Mouse (Mus musculus) CH12.LX (cell line): Measurements from ENCODE around the gene Spryd3. TPM values are rescaled to one million over a fixed set of nuclear protein-coding genes. Genes with fewer than 3 reads are reported as not detected.

Experiments used
- DNase-seq: peaks from one replicate; pipeline ENCODE4 v3.0.0-alpha.2; 2013; ENCODE audit errors: extremely low read depth
- H3K27ac ChIP-seq: 2 replicates; pipeline ENCODE4 v1.5.1; 2012; ENCODE audit warnings: low read depth, mild to moderate bottlenecking, control low read depth, moderate library complexity; ENCODE audit not compliant: insufficient read depth
- H3K27me3 ChIP-seq: replicated peaks from 2 replicates; pipeline ENCODE3; 2012; ENCODE audit warnings: inconsistent platforms
- H3K36me3 ChIP-seq, 2 experiments: replicated peaks in 1 of 2; 2 replicates each; pipeline versions ENCODE3 to v1.6.1; 2012; ENCODE audit warnings: inconsistent platforms in 1 of 2, low read length in 1 of 2, mild to moderate bottlenecking in 1 of 2, mixed read lengths in 1 of 2, moderate library complexity in 1 of 2; ENCODE audit not compliant: control insufficient read depth in 1 of 2, insufficient read depth in 1 of 2
- H3K4me1 ChIP-seq, 2 experiments: 2 replicates each; pipeline ENCODE4 v1.6.1; 2012; ENCODE audit warnings: inconsistent platforms in 1 of 2, moderate library complexity in 1 of 2; ENCODE audit not compliant: insufficient read depth in 2 of 2, control insufficient read depth in 1 of 2
- H3K4me2 ChIP-seq: 2 replicates; pipeline ENCODE4 v1.6.1; 2012; ENCODE audit warnings: low read depth, mild to moderate bottlenecking, control low read depth; ENCODE audit not compliant: poor library complexity, insufficient read depth, severe bottlenecking
- H3K4me3 ChIP-seq, 3 experiments: fragments of 150-350 bp in 1 of 3; sonication (generic) in 1 of 3; replicated peaks in 1 of 3; 2 replicates each; pipeline versions ENCODE3 to v1.5.1; 2011 to 2012; ENCODE audit warnings: low read depth in 2 of 3, low read length in 2 of 3, mild to moderate bottlenecking in 2 of 3, moderate library complexity in 2 of 3, control low read depth in 1 of 3, improper control_type of control experiment in 1 of 3, inconsistent platforms in 1 of 3, mixed read lengths in 1 of 3; ENCODE audit not compliant: poor library complexity in 1 of 3
- H3K79me2 ChIP-seq: replicated peaks from 2 replicates; pipeline ENCODE4 v1.6.1; 2012; ENCODE audit warnings: mild to moderate bottlenecking, moderate library complexity; ENCODE audit not compliant: control insufficient read depth, poor library complexity, insufficient read depth, severe bottlenecking; ENCODE audit errors: extremely low read depth
- H3K9ac ChIP-seq: 2 replicates; pipeline ENCODE4 v1.6.1; 2012; ENCODE audit warnings: low read depth, mild to moderate bottlenecking, control low read depth, moderate library complexity; ENCODE audit not compliant: insufficient read depth
- H3K9me3 ChIP-seq: replicated peaks from 2 replicates; pipeline ENCODE3; 2012; ENCODE audit warnings: low read length, inconsistent platforms, mixed read lengths
- BHLHE40 ChIP-seq: IDR thresholded peaks from 2 replicates; pipeline ENCODE4 v1.6.1; 2011; ENCODE audit warnings: mild to moderate bottlenecking, low read depth, low read length, improper control_type of control experiment
- CHD1 ChIP-seq: IDR thresholded peaks from 2 replicates; pipeline ENCODE4 v1.6.1; 2012; ENCODE audit warnings: low read depth, low read length, improper control_type of control experiment, inconsistent platforms
- CHD2 ChIP-seq: IDR thresholded peaks from 2 replicates; pipeline ENCODE4 v1.6.1; 2011; ENCODE audit warnings: low read length, improper control_type of control experiment
- CTCF ChIP-seq, 2 experiments: IDR thresholded peaks in 1 of 2; conservative IDR thresholded peaks in 1 of 2; 2 replicates each; pipeline ENCODE4 v1.5.1; 2011 to 2012; ENCODE audit warnings: low read depth in 2 of 2, low read length in 2 of 2, improper control_type of control experiment in 1 of 2, inconsistent platforms in 1 of 2, mild to moderate bottlenecking in 1 of 2, moderate library complexity in 1 of 2
- E2F4 ChIP-seq: IDR thresholded peaks from 2 replicates; pipeline ENCODE4 v1.6.1; 2011; ENCODE audit warnings: low read depth, low read length, improper control_type of control experiment; ENCODE audit not compliant: insufficient replicate concordance
- ELF1 ChIP-seq: IDR thresholded peaks from 2 replicates; pipeline ENCODE4 v1.6.1; 2014; ENCODE audit warnings: low read depth, mild to moderate bottlenecking, inconsistent platforms, low read length, improper control_type of control experiment
- EP300 ChIP-seq: IDR thresholded peaks from 2 replicates; pipeline ENCODE4 v1.6.1; 2011; ENCODE audit warnings: low read length, improper control_type of control experiment
- ETS1 ChIP-seq: conservative IDR thresholded peaks from 2 replicates; pipeline ENCODE4 v1.6.1; 2012; ENCODE audit warnings: low read depth, mild to moderate bottlenecking, inconsistent platforms, low read length, improper control_type of control experiment, moderate library complexity
- GABPA ChIP-seq: IDR thresholded peaks from 2 replicates; pipeline ENCODE4 v1.6.1; 2012; ENCODE audit warnings: low read depth, low read length, improper control_type of control experiment, inconsistent platforms; ENCODE audit not compliant: insufficient replicate concordance
- HCFC1 ChIP-seq: IDR thresholded peaks from 2 replicates; pipeline ENCODE4 v1.6.1; 2012; ENCODE audit warnings: low read depth, mild to moderate bottlenecking, inconsistent platforms, low read length, improper control_type of control experiment
- IRF4 ChIP-seq: IDR thresholded peaks from 2 replicates; pipeline ENCODE4 v1.6.1; 2014; ENCODE audit warnings: low read depth, mild to moderate bottlenecking, inconsistent platforms, low read length, improper control_type of control experiment
- JUN ChIP-seq: IDR thresholded peaks from 2 replicates; pipeline ENCODE4 v1.6.1; 2011; ENCODE audit warnings: low read depth, mild to moderate bottlenecking, low read length, improper control_type of control experiment, moderate library complexity; ENCODE audit not compliant: insufficient read depth
- JUND ChIP-seq: conservative IDR thresholded peaks from 2 replicates; pipeline ENCODE4 v1.6.1; 2011; ENCODE audit warnings: low read depth, low read length, improper control_type of control experiment
- KAT2A ChIP-seq: IDR thresholded peaks from 2 replicates; pipeline ENCODE4 v1.6.1; 2012; ENCODE audit warnings: low read length, improper control_type of control experiment, inconsistent platforms; ENCODE audit not compliant: insufficient replicate concordance
- MAFK ChIP-seq: IDR thresholded peaks from 2 replicates; pipeline ENCODE4 v1.6.1; 2011; ENCODE audit warnings: low read length, improper control_type of control experiment; ENCODE audit not compliant: insufficient replicate concordance
- MAX ChIP-seq: IDR thresholded peaks from 2 replicates; pipeline ENCODE4 v1.6.1; 2011; ENCODE audit warnings: low read length, improper control_type of control experiment
- MAZ ChIP-seq: IDR thresholded peaks from 2 replicates; pipeline ENCODE4 v1.6.1; 2012; ENCODE audit warnings: low read depth, mild to moderate bottlenecking, inconsistent platforms, low read length, improper control_type of control experiment, moderate library complexity
- MEF2A ChIP-seq: IDR thresholded peaks from 2 replicates; pipeline ENCODE4 v1.6.1; 2014; ENCODE audit warnings: low read depth, mild to moderate bottlenecking, inconsistent platforms, low read length, improper control_type of control experiment, borderline replicate concordance
- MXI1 ChIP-seq: IDR thresholded peaks from 2 replicates; pipeline ENCODE4 v1.6.1; 2011; ENCODE audit warnings: mild to moderate bottlenecking, low read depth, low read length, improper control_type of control experiment
- MYC ChIP-seq: IDR thresholded peaks from 2 replicates; pipeline ENCODE4 v1.6.1; 2011; ENCODE audit warnings: low read depth, mild to moderate bottlenecking, improper control_type of control experiment, low read length
- NELFE ChIP-seq: IDR thresholded peaks from 2 replicates; pipeline ENCODE4 v1.6.1; 2011; ENCODE audit warnings: low read depth, low read length, improper control_type of control experiment
- NRF1 ChIP-seq: IDR thresholded peaks from 2 replicates; pipeline ENCODE4 v1.6.1; 2014; ENCODE audit warnings: low read depth, mild to moderate bottlenecking, inconsistent platforms, low read length, improper control_type of control experiment, moderate library complexity
- PAX5 ChIP-seq: IDR thresholded peaks from 2 replicates; pipeline ENCODE4 v1.6.1; 2012; ENCODE audit warnings: low read length, inconsistent platforms, mixed read lengths
- POLR2A ChIP-seq: IDR thresholded peaks from 2 replicates; pipeline ENCODE4 v1.6.1; 2011; ENCODE audit warnings: low read depth, mild to moderate bottlenecking, improper control_type of control experiment, low read length
- POLR2AphosphoS2 ChIP-seq: IDR thresholded peaks from 2 replicates; pipeline ENCODE4 v1.6.1; 2011; ENCODE audit warnings: low read depth, low read length, improper control_type of control experiment
- RAD21 ChIP-seq: IDR thresholded peaks from 2 replicates; pipeline ENCODE4 v1.6.1; 2011; ENCODE audit warnings: low read depth, mild to moderate bottlenecking, low read length, improper control_type of control experiment, moderate library complexity
- RCOR1 ChIP-seq: conservative IDR thresholded peaks from 2 replicates; pipeline ENCODE4 v1.6.1; 2012; ENCODE audit warnings: low read depth, mild to moderate bottlenecking, inconsistent platforms, low read length, improper control_type of control experiment
- SIN3A ChIP-seq: IDR thresholded peaks from 2 replicates; pipeline ENCODE4 v1.6.1; 2012; ENCODE audit warnings: low read length, improper control_type of control experiment, inconsistent platforms
- SMC3 ChIP-seq: IDR thresholded peaks from 2 replicates; pipeline ENCODE4 v1.6.1; 2011; ENCODE audit warnings: low read depth, low read length, improper control_type of control experiment
- TBP ChIP-seq: conservative IDR thresholded peaks from 2 replicates; pipeline ENCODE4 v1.6.1; 2011; ENCODE audit warnings: low read depth, low read length, improper control_type of control experiment
- TCF12 ChIP-seq: IDR thresholded peaks from 2 replicates; pipeline ENCODE4 v1.6.1; 2014; ENCODE audit warnings: low read depth, mild to moderate bottlenecking, inconsistent platforms, low read length, improper control_type of control experiment
- UBTF ChIP-seq: IDR thresholded peaks from 2 replicates; pipeline ENCODE4 v1.6.1; 2012; ENCODE audit warnings: low read depth, mild to moderate bottlenecking, inconsistent platforms, low read length, improper control_type of control experiment, moderate library complexity
- USF1 ChIP-seq: IDR thresholded peaks from 2 replicates; pipeline ENCODE4 v1.6.1; 2014; ENCODE audit warnings: low read depth, mild to moderate bottlenecking, inconsistent platforms, low read length, improper control_type of control experiment
- USF2 ChIP-seq: conservative IDR thresholded peaks from 2 replicates; pipeline ENCODE4 v1.6.1; 2011; ENCODE audit warnings: low read depth, low read length, improper control_type of control experiment
- ZC3H11A ChIP-seq: IDR thresholded peaks from 2 replicates; pipeline ENCODE4 v1.6.1; 2012; ENCODE audit warnings: low read depth, mild to moderate bottlenecking, inconsistent platforms, low read length, improper control_type of control experiment
- ZKSCAN1 ChIP-seq: IDR thresholded peaks from 2 replicates; pipeline ENCODE4 v1.6.1; 2012; ENCODE audit warnings: low read depth, inconsistent platforms, low read length, improper control_type of control experiment, borderline replicate concordance
- ZMIZ1 ChIP-seq: IDR thresholded peaks from 2 replicates; pipeline ENCODE4 v1.6.1; 2012; ENCODE audit warnings: low read depth, mild to moderate bottlenecking, inconsistent platforms, low read length, improper control_type of control experiment
- ZNF384 ChIP-seq: IDR thresholded peaks from 2 replicates; pipeline ENCODE4 v1.6.1; 2012; ENCODE audit warnings: low read depth, low read length, improper control_type of control experiment, inconsistent platforms
- dilution Hi-C: fragments of 300-500 bp; cut with MboI; formaldehyde crosslinking; loops from 2 replicates; pipeline ENCODE4 v1.14.3; 2020; ENCODE audit warnings: low sequenced_read_pairs; ENCODE audit not compliant: extremely low pct_unique_long_range_greater_than_20kb, extremely low pct_ligation_motif_present
- in situ Hi-C: fragments of 300-500 bp; cut with MboI; formaldehyde crosslinking; loops from 3 replicates; pipeline ENCODE4 v1.14.3; 2019; ENCODE audit warnings: low sequenced_read_pairs, low pct_ligation_motif_present, low pct_unique_long_range_greater_than_20kb, mixed read lengths
- polyA plus RNA-seq: library from polyadenylated mRNA; unstranded; fragments of >175 nt; gene quantifications from 2 replicates; pipeline ENCODE4 v1.2.1, GENCODE M21; 2012; ENCODE audit warnings: low read depth; ENCODE audit not compliant: insufficient read length
- total RNA-seq, 2 experiments: library from RNA; depleted of rRNA; stranded (reverse); fragments of 300-350 nt in 1 of 2; fragments of >200 nt in 1 of 2; gene quantifications; 2 replicates each; pipeline ENCODE4 v1.2.3; 2012 to 2014

The Spryd3 gene
- total RNA-seq (2012; rRNA removed) (21.6 and 24.7 TPM in 2 replicates), total RNA-seq (2014; rRNA removed) (19.6 and 21.5 TPM in 2 replicates), polyA plus RNA-seq (25.7 and 33.5 TPM in 2 replicates)

DNA sequence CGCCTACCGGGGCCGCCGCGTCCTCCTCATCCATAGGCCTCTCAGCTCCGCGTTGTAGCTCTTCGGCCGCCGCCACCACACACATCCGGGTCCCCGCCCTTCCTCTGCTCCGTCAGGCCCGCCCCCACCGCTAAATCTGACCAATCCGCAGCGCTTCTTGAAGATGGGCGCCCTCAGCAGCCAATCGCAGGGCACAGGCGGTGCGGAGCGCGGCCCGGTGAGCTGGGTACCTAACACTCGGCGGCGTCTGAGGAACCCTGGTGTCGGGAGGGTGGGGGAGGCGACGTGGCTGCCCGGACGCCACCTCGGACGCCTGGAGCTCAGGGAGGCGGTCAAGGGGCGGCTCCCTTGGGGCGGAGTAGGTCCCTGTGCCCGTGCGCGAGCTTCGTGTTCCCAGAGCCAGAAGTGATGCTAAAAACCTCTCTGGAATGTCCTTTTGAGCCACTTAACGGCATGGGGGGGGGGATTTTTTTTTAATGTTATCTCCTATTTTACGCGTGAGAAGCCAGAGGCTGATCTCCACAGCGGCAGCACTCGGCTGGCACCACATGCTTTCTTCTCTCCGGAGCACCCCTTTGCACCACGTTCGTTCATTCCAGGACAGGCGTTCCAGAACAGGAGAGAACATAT, at the start of gene Spryd3:
TSS of gene Spryd3 (minus strand) at position 106 of the 630 bp plus-strand sequence.
- Histone ChIP-seq H3K27me3 (peaks cover 20% of the 10 kb centered on the region), H3K36me3 (peaks cover 19 to 23% of the 10 kb centered on the region in 2 experiments), H3K9me3 (no peaks in the 10 kb centered on the region), H3K4me3 (peak within 1 kb of the TSS; percentile 60 to 91 (median 86)), H3K4me2 (peak within 1 kb of the TSS; percentile 88), H3K79me2 (peaks cover 16% of the 10 kb centered on the region), H3K27ac (no peak within 1 kb of the TSS), H3K4me1 (peaks cover 0 to 17% of the 10 kb centered on the region in 2 experiments; a peak in 2 of 4 replicates), H3K9ac (peak within 1 kb of the TSS; percentile 74)
- dilution Hi-C loops (no loop called here), in situ Hi-C loops (loop anchor here (5.0 kb wide), 1 partner anchor 34 kb away; the partner anchor contains the start of gene Tns2)
- no peak for TF ChIP-seq JUN
- TF ChIP-seq RAD21: no peak
- TF ChIP-seq MYC: peak; percentile 86
- peak; percentile 97 for TF ChIP-seq CHD2
- no peak for TF ChIP-seq USF1
- peak; percentile 92 for TF ChIP-seq ELF1
- TF ChIP-seq CTCF (conservative IDR thresholded peaks at IDR 0.05 in 1 of 2, IDR thresholded peaks at IDR 0.05 in 1 of 2; ENCODE audit: low read depth in 2 of 2, low read length in 2 of 2): no peak
- no peak; the same call in none of the 2 replicates for TF ChIP-seq NRF1
- peak; percentile 79 for TF ChIP-seq POLR2A
- no peak for TF ChIP-seq MEF2A
- TF ChIP-seq E2F4: no peak
- TF ChIP-seq RCOR1: no peak
- no peak for TF ChIP-seq CHD1
- TF ChIP-seq PAX5: no peak
- no peak for TF ChIP-seq JUND
- TF ChIP-seq EP300: no peak
- peak; percentile 76 for TF ChIP-seq HCFC1
- peak; percentile 39; the same call in 1 of the 2 replicates for TF ChIP-seq IRF4
- TF ChIP-seq MAX: peak; percentile 43; the same call in 1 of the 2 replicates
- TF ChIP-seq ZMIZ1: no peak
- no peak for TF ChIP-seq POLR2AphosphoS2
- no peak for TF ChIP-seq MAFK
- TF ChIP-seq NELFE: peak; percentile 55
- TF ChIP-seq ETS1: no peak
- peak; percentile 56; the same call in 1 of the 2 replicates for TF ChIP-seq MAZ
- TF ChIP-seq SMC3: no peak
- TF ChIP-seq ZC3H11A: no peak
- TF ChIP-seq ZNF384: peak; percentile 36; the same call in 1 of the 2 replicates
- 0 out of 2 replicates have a peak, but pooled peaks have one; percentile 1 for TF ChIP-seq TBP
- no peak for TF ChIP-seq ZKSCAN1
- TF ChIP-seq USF2: no peak
- TF ChIP-seq TCF12: 0 out of 2 replicates have a peak, but pooled peaks have one; percentile 42
- TF ChIP-seq KAT2A: peak; percentile 46; the same call in 1 of the 2 replicates
- TF ChIP-seq MXI1: peak; percentile 74
- TF ChIP-seq UBTF: peak; percentile 75; the same call in 1 of the 2 replicates
- TF ChIP-seq BHLHE40: peak; percentile 57; the same call in 1 of the 2 replicates
- TF ChIP-seq SIN3A: peak; percentile 70; the same call in 1 of the 2 replicates
- no peak for TF ChIP-seq GABPA
- peak; percentile 98 for DNase-seq
